Mouse (Mus musculus) limb, embryonic 11.5 days (tissue): Measurements from ENCODE around the gene Aff4. TPM values are rescaled to one million over a fixed set of nuclear protein-coding genes. Genes with fewer than 3 reads are reported as not detected.

Experiments
- ATAC-seq: fragments of 200-750 bp; cut with Nextera tagmentation; 2 replicates; pipeline ENCODE4 v1.8.0; 2017; ENCODE audit warnings: low read depth; ENCODE audit not compliant: insufficient number of reproducible peaks, low FRiP score, low TSS enrichment
- DNase-seq: peaks from one replicate; pipeline ENCODE4 v3.0.0-alpha.2; 2015; ENCODE audit warnings: low spot score
- H3K27ac ChIP-seq: fragments of 300-500 bp; sonication (generic); replicated peaks from 2 replicates; pipeline ENCODE4 v1.5.1; 2014; ENCODE audit warnings: low read depth, mild to moderate bottlenecking, low read length
- H3K27me3 ChIP-seq: fragments of 300-500 bp; sonication (generic); 2 replicates; pipeline ENCODE4 v1.6.1; 2014; ENCODE audit warnings: mild to moderate bottlenecking, low read length, mixed read lengths; ENCODE audit not compliant: control insufficient read depth, insufficient read depth
- H3K36me3 ChIP-seq: fragments of 300-500 bp; sonication (generic); 2 replicates; pipeline ENCODE4 v1.6.1; 2014; ENCODE audit warnings: mild to moderate bottlenecking, low read length, moderate library complexity, mixed read lengths; ENCODE audit not compliant: control insufficient read depth, insufficient read depth
- H3K4me1 ChIP-seq: fragments of 300-500 bp; sonication (generic); 2 replicates; pipeline ENCODE4 v1.6.1; 2014; ENCODE audit warnings: low read length, mixed read lengths; ENCODE audit not compliant: control insufficient read depth, insufficient read depth
- H3K4me2 ChIP-seq: fragments of 300-500 bp; sonication (generic); 2 replicates; pipeline ENCODE4 v1.6.1; 2014; ENCODE audit warnings: low read depth, mild to moderate bottlenecking, moderate library complexity; ENCODE audit not compliant: severe bottlenecking
- H3K4me3 ChIP-seq: fragments of 300-500 bp; sonication (generic); 2 replicates; pipeline ENCODE4 v1.5.1; 2014; ENCODE audit warnings: low read depth, low read length
- H3K9ac ChIP-seq: fragments of 300-500 bp; sonication (generic); 2 replicates; pipeline ENCODE4 v1.6.1; 2014; ENCODE audit warnings: mild to moderate bottlenecking, low read length
- H3K9me3 ChIP-seq: fragments of 300-500 bp; sonication (generic); 2 replicates; pipeline ENCODE4 v1.6.1; 2016; ENCODE audit warnings: low read length; ENCODE audit not compliant: control insufficient read depth
- WGBS: fragments of 180-500 bp; shearing (Covaris S2); extraction: QIAGEN DNeasy Blood & Tissue Kit; methylation state at CpG from one replicate; pipeline ENCODE4 v1.1.7; 2014; 5-methylcytosine and 5-hydroxymethylcytosine counted together
- polyA plus RNA-seq: library from polyadenylated mRNA; unstranded; fragments of >200 nt; fragmentation: Nextera tagmentation; extraction: Ambion mirVana; gene quantifications from 2 replicates; pipeline ENCODE4 v1.2.1, GENCODE M21; 2014

Aff4 gene
- polyA plus RNA-seq, 1 experiment from 2014 or later, result 40.1 TPM

DNA sequence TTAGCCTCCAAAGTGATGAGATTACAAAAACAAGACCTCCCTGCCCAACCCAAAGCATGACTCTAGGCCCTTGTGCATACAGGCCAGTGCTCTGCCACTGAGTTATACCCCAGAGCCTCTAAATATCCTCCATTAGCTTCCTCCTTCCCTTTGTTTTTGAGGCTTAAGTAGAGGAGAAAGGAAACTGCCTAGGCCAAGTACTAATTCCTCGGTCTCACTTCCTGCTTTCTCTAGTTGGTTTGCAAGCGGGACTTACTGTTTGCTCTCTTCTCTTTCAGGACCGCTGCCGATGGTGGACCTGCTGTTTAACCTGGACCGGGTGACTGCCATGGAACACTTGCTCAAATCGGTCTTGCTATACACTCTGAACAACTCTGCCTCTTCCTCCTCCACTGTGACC, 85.7 kb downstream of the Aff4 start:
- H3K9ac ChIP-seq, result no peak overlapping the region
- H3K4me2 ChIP-seq, result no peak overlapping the region
- DNase-seq (no peak), ATAC-seq (no peak)
- H3K9me3 ChIP-seq, result no peaks in the 10 kb centered on the region
- 88% methylated on average over 6 of the region's 6 CpGs for WGBS
- H3K27ac ChIP-seq, result no peak overlapping the region
- H3K27me3 ChIP-seq, result no peaks in the 10 kb centered on the region
- H3K4me3 ChIP-seq, result no peak overlapping the region
- H3K36me3 ChIP-seq, result no peaks in the 10 kb centered on the region
- H3K4me1 ChIP-seq, result no peaks in the 10 kb centered on the region

DNA sequence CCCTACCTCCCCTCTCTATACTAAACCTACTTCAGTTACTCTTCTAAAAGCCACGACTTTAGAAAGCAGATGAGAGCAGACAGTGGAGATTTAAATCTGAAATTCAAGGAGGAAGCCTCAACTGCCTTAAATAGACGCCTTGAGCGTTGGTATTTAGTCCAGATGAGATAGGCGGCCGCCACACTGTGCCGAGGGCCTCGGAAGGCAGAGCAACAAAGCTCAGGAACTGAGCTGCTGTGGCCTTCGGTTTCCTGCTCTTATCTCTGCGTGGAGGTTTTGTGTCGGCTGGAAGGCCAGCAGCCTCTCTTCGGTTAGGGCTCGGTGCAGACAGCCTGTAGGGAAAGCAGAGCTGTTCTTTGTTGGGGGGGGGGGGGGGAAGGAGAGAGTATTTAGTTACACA, 91.3 kb downstream of the Aff4 start:
- WGBS, result 50% methylated on average over 12 of the region's 12 CpGs
- Histone ChIP-seq H3K9ac (no peak overlapping the region), H3K4me3 (no peak overlapping the region), H3K27ac (no peak overlapping the region), H3K36me3 (no peaks in the 10 kb centered on the region), H3K27me3 (no peaks in the 10 kb centered on the region), H3K9me3 (no peaks in the 10 kb centered on the region), H3K4me1 (no peaks in the 10 kb centered on the region), H3K4me2 (no peak overlapping the region)
- DNase-seq, result no peak
- no peak for ATAC-seq

GRCm38 (mm10) chr11:53443861-53444260, 93.2 kb downstream of the Aff4 start:
- ATAC-seq (no peak), DNase-seq (no peak)
- Histone ChIP-seq H3K36me3 (no peaks in the 10 kb centered on the region), H3K9me3 (no peaks in the 10 kb centered on the region), H3K27ac (no peak overlapping the region), H3K4me2 (no peak overlapping the region), H3K4me3 (no peak overlapping the region), H3K4me1 (no peaks in the 10 kb centered on the region), H3K9ac (no peak overlapping the region), H3K27me3 (no peaks in the 10 kb centered on the region)
- WGBS, result 38% methylated on average over 6 of the region's 6 CpGs

DNA sequence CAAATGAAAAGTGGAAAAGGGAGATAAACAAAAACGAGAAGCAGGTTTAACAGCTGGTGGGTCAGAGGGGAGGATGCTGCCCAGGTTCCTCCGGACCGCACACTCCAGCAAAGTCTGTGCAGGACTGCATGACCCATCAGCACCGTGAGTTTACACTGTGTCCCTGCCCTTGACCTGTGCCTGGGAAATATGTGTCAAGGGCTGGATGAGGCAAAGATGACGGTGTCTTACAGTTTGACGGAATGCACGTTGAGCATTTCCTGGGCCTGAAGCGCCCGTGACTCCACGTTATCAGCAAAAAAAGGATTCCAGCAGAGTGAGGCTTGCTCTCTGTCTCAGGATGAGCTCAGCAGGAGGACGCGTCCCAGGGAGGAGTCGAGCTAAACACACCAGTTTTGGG, 94.9 kb downstream of the Aff4 start:
- WGBS, result 74% methylated on average over 13 of the region's 13 CpGs
- Histone ChIP-seq H3K4me3 (no peak overlapping the region), H3K27me3 (no peaks in the 10 kb centered on the region), H3K4me1 (0 out of 2 replicates have a peak, but pooled peaks cover 2% of the 10 kb centered on the region), H3K9me3 (no peaks in the 10 kb centered on the region), H3K27ac (no peak overlapping the region), H3K4me2 (no peak overlapping the region), H3K36me3 (no peaks in the 10 kb centered on the region), H3K9ac (no peak overlapping the region)
- DNase-seq, result no peak
- no peak for ATAC-seq

DNA sequence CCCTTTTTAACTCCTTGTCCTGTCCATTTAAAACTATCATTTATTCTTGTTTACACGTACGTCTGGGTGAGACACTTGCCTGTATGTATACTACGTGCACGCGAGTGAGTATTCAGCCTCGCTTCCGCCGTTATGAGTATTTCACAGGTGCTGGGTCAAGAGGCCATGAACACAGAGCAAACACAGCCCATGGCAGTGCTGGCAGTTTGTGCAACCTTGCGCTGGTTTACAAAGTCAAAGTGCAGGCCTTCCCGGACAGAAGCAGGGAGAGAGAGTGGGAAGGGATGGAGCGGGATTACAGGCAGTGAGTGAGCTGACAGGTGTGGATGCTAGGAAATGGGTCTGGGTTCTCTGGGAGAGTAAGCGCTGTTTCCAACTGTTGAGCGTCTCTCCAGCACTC, 95.5 kb downstream of the Aff4 start:
- Histone ChIP-seq H3K9ac (no peak overlapping the region), H3K4me3 (no peak overlapping the region), H3K27me3 (no peaks in the 10 kb centered on the region), H3K36me3 (no peaks in the 10 kb centered on the region), H3K27ac (no peak overlapping the region), H3K4me2 (no peak overlapping the region), H3K9me3 (no peaks in the 10 kb centered on the region), H3K4me1 (0 out of 2 replicates have a peak, but pooled peaks cover 2% of the 10 kb centered on the region)
- DNase-seq (no peak), ATAC-seq (no peak)
- WGBS, result 87% methylated on average over 13 of the region's 13 CpGs

- Histone ChIP-seq H3K27ac (no peak overlapping the region), H3K4me2 (no peak overlapping the region), H3K9me3 (no peaks in the 10 kb centered on the region), H3K27me3 (no peaks in the 10 kb centered on the region), H3K36me3 (no peaks in the 10 kb centered on the region), H3K4me3 (no peak overlapping the region), H3K4me1 (0 out of 2 replicates have a peak, but pooled peaks cover 2% of the 10 kb centered on the region), H3K9ac (no peak overlapping the region)
- DNase-seq, result no peak
- WGBS, result 84% methylated on average over 8 of the region's 8 CpGs
- ATAC-seq, result no peak
Measured at GRCm38 (mm10) chr11:53447996-53448395, 97.4 kb downstream of the Aff4 start.

DNA sequence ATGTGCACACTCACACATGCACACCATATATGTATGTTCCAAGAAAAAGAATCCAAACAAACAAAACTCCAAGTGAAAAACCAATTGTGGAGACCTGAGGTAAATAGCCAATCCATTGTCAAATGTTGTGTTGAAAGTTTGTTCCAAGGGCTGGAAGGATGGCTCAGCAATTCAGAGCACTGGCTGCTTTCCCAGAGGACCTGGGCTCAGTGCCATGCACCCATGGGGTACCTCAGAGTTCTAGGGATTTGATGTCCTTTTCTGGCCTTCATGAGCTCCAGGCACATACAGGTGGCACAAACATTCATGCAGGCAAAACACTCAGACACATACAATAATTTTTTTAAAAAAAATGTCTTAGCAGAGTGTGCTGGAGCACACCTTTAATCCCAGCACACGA, 97.9 kb downstream of the Aff4 start:
- ATAC-seq (no peak), DNase-seq (no peak)
- H3K4me2 ChIP-seq, result no peak overlapping the region
- H3K27ac ChIP-seq, result no peak overlapping the region
- H3K27me3 ChIP-seq, result no peaks in the 10 kb centered on the region
- H3K4me3 ChIP-seq, result no peak overlapping the region
- H3K9me3 ChIP-seq, result no peaks in the 10 kb centered on the region
- H3K4me1 ChIP-seq, result 0 out of 2 replicates have a peak, but pooled peaks cover 2% of the 10 kb centered on the region
- 90% methylated on average over 1 of the region's 1 CpGs for WGBS
- H3K9ac ChIP-seq, result no peak overlapping the region
- no peaks in the 10 kb centered on the region for H3K36me3 ChIP-seq

DNA sequence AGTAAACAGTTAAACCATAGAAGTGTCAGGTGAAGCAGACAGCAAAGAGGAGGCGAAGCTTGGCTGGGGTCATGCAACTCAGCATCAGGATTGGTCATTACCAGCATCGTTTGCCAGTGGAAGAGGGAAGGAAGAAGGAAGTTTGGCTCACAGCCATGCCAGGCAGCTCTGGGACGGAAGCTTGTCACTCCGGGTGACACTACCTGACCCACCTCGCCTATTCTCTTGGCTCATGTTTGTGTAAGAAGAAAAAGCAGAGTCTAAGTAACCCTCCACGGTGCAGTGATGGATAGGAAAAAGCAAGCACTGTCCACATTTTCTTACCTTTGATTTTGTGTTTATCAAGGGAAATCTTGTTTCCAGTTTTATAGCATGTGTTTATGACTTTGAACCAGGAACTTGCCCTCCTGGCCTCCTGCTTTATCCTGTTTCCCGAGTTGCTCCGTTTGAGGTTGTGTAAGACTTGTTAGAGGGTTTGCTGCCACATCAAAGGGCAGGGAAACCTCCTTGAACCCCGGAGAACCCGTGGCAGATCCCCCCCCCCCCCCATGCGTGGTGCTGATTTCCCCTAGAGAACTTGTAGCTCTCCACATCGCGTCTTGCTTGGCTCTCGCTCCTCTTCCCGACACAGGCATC, 99.6 kb downstream of the Aff4 start:
- no peak overlapping the region for H3K27ac ChIP-seq
- 45% methylated on average over 15 of the region's 15 CpGs for WGBS
- no peak overlapping the region for H3K9ac ChIP-seq
- no peak for ATAC-seq
- DNase-seq, result no peak
- H3K9me3 ChIP-seq, result no peaks in the 10 kb centered on the region
- no peaks in the 10 kb centered on the region for H3K27me3 ChIP-seq
- H3K4me2 ChIP-seq, result no peak overlapping the region
- no peaks in the 10 kb centered on the region for H3K36me3 ChIP-seq
- H3K4me1 ChIP-seq, result 0 out of 2 replicates have a peak, but pooled peaks cover 2% of the 10 kb centered on the region
- H3K4me3 ChIP-seq, result no peak overlapping the region

GRCm38 (mm10) chr11:53451361-53451760, 100.7 kb downstream of the Aff4 start:
- ATAC-seq, result no peak
- no peaks in the 10 kb centered on the region for H3K27me3 ChIP-seq

More at GRCm38 (mm10) chr11:53451361-53451760, 100.7 kb downstream of the Aff4 start:
- Histone ChIP-seq H3K27ac (no peak overlapping the region), H3K36me3 (no peaks in the 10 kb centered on the region), H3K9me3 (no peaks in the 10 kb centered on the region), H3K4me2 (no peak overlapping the region), H3K9ac (no peak overlapping the region), H3K4me3 (no peak overlapping the region), H3K4me1 (0 out of 2 replicates have a peak, but pooled peaks cover 2% of the 10 kb centered on the region)
- no peak for DNase-seq
- 58% methylated on average over 2 of the region's 2 CpGs for WGBS
